Mouse (Mus musculus): ENCODE results near the gene Tuba4a. TPM values are rescaled to one million over a fixed set of nuclear protein-coding genes. Genes with fewer than 3 reads are reported as not detected.
A peak's percentile ranks its signal among the peaks of the same experiment; 100 is the strongest.

Gene Tuba4a
- polyA plus RNA-seq, 1 experiment, result 391 TPM

- no peaks in the 10 kb centered on the region for H3K27me3 ChIP-seq (ENCODE audit: control insufficient read depth, insufficient read depth, low read length)
- no peaks in the 10 kb centered on the region for H3K4me1 ChIP-seq (ENCODE audit: control insufficient read depth, insufficient read depth, low read length)
- no peak overlapping the region for H3K27ac ChIP-seq (ENCODE audit: insufficient read depth, low read length)
- H3K4me3 ChIP-seq (replicated peaks; ENCODE audit: insufficient read depth, low read depth, low read length), result no peak overlapping the region
- no peak for TF ChIP-seq POLR2A (IDR thresholded peaks at IDR 0.05; ENCODE audit: borderline replicate concordance, insufficient read depth, low read length)
- no peak for TF ChIP-seq CTCF (IDR thresholded peaks at IDR 0.05; ENCODE audit: borderline replicate concordance, insufficient read depth, low read depth, low read length)
- no peak for DNase-seq
- WGBS, result 82% methylated on average over 6 of the region's 6 CpGs
Measured at GRCm38 (mm10) chr1:75222926-75223325, 3.3 kb upstream of the Tuba4a start.

- no peak overlapping the region for H3K27ac ChIP-seq (ENCODE audit: insufficient read depth, low read length)
- no peak for TF ChIP-seq CTCF (IDR thresholded peaks at IDR 0.05; ENCODE audit: borderline replicate concordance, insufficient read depth, low read depth, low read length)
- TF ChIP-seq POLR2A (IDR thresholded peaks at IDR 0.05; ENCODE audit: borderline replicate concordance, insufficient read depth, low read length), result no peak
- 88% methylated on average over 3 of the region's 3 CpGs for WGBS
- no peaks in the 10 kb centered on the region for H3K27me3 ChIP-seq (ENCODE audit: control insufficient read depth, insufficient read depth, low read length)
- H3K4me1 ChIP-seq (ENCODE audit: control insufficient read depth, insufficient read depth, low read length), result peaks cover 2% of the 10 kb centered on the region; the same call in 1 of the 2 replicates
- no peak for DNase-seq
- no peak overlapping the region for H3K4me3 ChIP-seq (replicated peaks; ENCODE audit: insufficient read depth, low read depth, low read length)
Measured at GRCm38 (mm10) chr1:75221538-75221937, 1.9 kb upstream of the Tuba4a start.

GRCm38 (mm10) chr1:75219078-75219477 is 587 bp downstream of the Tuba4a start:
- WGBS, result under 1% methylated on average over 24 of the region's 24 CpGs
- Histone ChIP-seq H3K27me3 (ENCODE audit: control insufficient read depth, insufficient read depth, low read length) (no peaks in the 10 kb centered on the region), H3K27ac (ENCODE audit: insufficient read depth, low read length) (peak overlapping the region; percentile 93), H3K4me3 (replicated peaks; ENCODE audit: insufficient read depth, low read depth, low read length) (peak overlapping the region; percentile 69), H3K4me1 (ENCODE audit: control insufficient read depth, insufficient read depth, low read length) (peaks cover 11% of the 10 kb centered on the region)
- TF ChIP-seq POLR2A (IDR thresholded peaks at IDR 0.05; ENCODE audit: borderline replicate concordance, insufficient read depth, low read length), result peak; percentile 100
- TF ChIP-seq CTCF (IDR thresholded peaks at IDR 0.05; ENCODE audit: borderline replicate concordance, insufficient read depth, low read depth, low read length), result peak; percentile 36; the same call in 1 of the 2 replicates
- peak; percentile 97 to 98 for DNase-seq

GRCm38 (mm10) chr1:75218227-75219001 is 1.3 kb downstream of the Tuba4a start:
- Histone ChIP-seq H3K4me3 (replicated peaks; ENCODE audit: insufficient read depth, low read depth, low read length) (peak overlapping the region; percentile 69), H3K27me3 (ENCODE audit: control insufficient read depth, insufficient read depth, low read length) (no peaks in the 10 kb centered on the region), H3K4me1 (ENCODE audit: control insufficient read depth, insufficient read depth, low read length) (peaks cover 15% of the 10 kb centered on the region), H3K27ac (ENCODE audit: insufficient read depth, low read length) (peak overlapping the region; percentile 93)
- TF ChIP-seq POLR2A (IDR thresholded peaks at IDR 0.05; ENCODE audit: borderline replicate concordance, insufficient read depth, low read length) (no peak), CTCF (IDR thresholded peaks at IDR 0.05; ENCODE audit: borderline replicate concordance, insufficient read depth, low read depth, low read length) (no peak)
- WGBS, result under 1% methylated on average over 38 of the region's 38 CpGs
- peak; percentile 93 to 97 for DNase-seq

- Histone ChIP-seq H3K27ac (ENCODE audit: insufficient read depth, low read length) (peak overlapping the region; percentile 93), H3K4me1 (ENCODE audit: control insufficient read depth, insufficient read depth, low read length) (peaks cover 16% of the 10 kb centered on the region), H3K27me3 (ENCODE audit: control insufficient read depth, insufficient read depth, low read length) (no peaks in the 10 kb centered on the region), H3K4me3 (replicated peaks; ENCODE audit: insufficient read depth, low read depth, low read length) (peak overlapping the region; percentile 69)
- TF ChIP-seq POLR2A (IDR thresholded peaks at IDR 0.05; ENCODE audit: borderline replicate concordance, insufficient read depth, low read length), result peak; percentile 25; the same call in 1 of the 2 replicates
- no peak for TF ChIP-seq CTCF (IDR thresholded peaks at IDR 0.05; ENCODE audit: borderline replicate concordance, insufficient read depth, low read depth, low read length)
- DNase-seq, result no peak
- WGBS, result under 1% methylated on average over 6 of the region's 6 CpGs
Measured at GRCm38 (mm10) chr1:75217893-75218226, 1.8 kb downstream of the Tuba4a start.

- peak; percentile 64 to 74 for DNase-seq
- no peaks in the 10 kb centered on the region for H3K27me3 ChIP-seq (ENCODE audit: control insufficient read depth, insufficient read depth, low read length)
- H3K4me1 ChIP-seq (ENCODE audit: control insufficient read depth, insufficient read depth, low read length), result peaks cover 18% of the 10 kb centered on the region
- peak overlapping the region; percentile 93; the same call in 1 of the 2 replicates for H3K27ac ChIP-seq (ENCODE audit: insufficient read depth, low read length)
- H3K4me3 ChIP-seq (replicated peaks; ENCODE audit: insufficient read depth, low read depth, low read length), result peak overlapping the region; percentile 69
- WGBS, result 10% methylated on average over 13 of the region's 13 CpGs
- TF ChIP-seq CTCF (IDR thresholded peaks at IDR 0.05; ENCODE audit: borderline replicate concordance, insufficient read depth, low read depth, low read length), result no peak
- TF ChIP-seq POLR2A (IDR thresholded peaks at IDR 0.05; ENCODE audit: borderline replicate concordance, insufficient read depth, low read length), result no peak
Measured at GRCm38 (mm10) chr1:75216797-75217585, 2.7 kb downstream of the Tuba4a start.

GRCm38 (mm10) chr1:75215785-75216184 is 3.9 kb downstream of the Tuba4a start:
- Histone ChIP-seq H3K27me3 (ENCODE audit: control insufficient read depth, insufficient read depth, low read length) (no peaks in the 10 kb centered on the region), H3K27ac (ENCODE audit: insufficient read depth, low read length) (peak overlapping the region; percentile 41), H3K4me3 (replicated peaks; ENCODE audit: insufficient read depth, low read depth, low read length) (peak overlapping the region; percentile 69), H3K4me1 (ENCODE audit: control insufficient read depth, insufficient read depth, low read length) (peaks cover 27% of the 10 kb centered on the region)
- WGBS, result 10% methylated on average over 9 of the region's 9 CpGs
- peak; percentile 35 to 36 for DNase-seq
- TF ChIP-seq CTCF (IDR thresholded peaks at IDR 0.05; ENCODE audit: borderline replicate concordance, insufficient read depth, low read depth, low read length) (no peak), POLR2A (IDR thresholded peaks at IDR 0.05; ENCODE audit: borderline replicate concordance, insufficient read depth, low read length) (no peak)
